Mouse (Mus musculus) lung, embryonic 14.5 days (tissue): Measurements from ENCODE around the gene Snd1. TPM values are rescaled to one million over a fixed set of nuclear protein-coding genes. Genes with fewer than 3 reads are reported as not detected.

ENCODE experiments used
- ATAC-seq: fragments of 200-750 bp; cut with Nextera tagmentation; 2 replicates; pipeline ENCODE4 v1.8.0; 2017; ENCODE audit warnings: mild to moderate bottlenecking, moderate TSS enrichment, moderate library complexity; ENCODE audit not compliant: insufficient read depth
- DNase-seq: peaks from one replicate; pipeline ENCODE4 v3.0.0-alpha.2; 2015
- H3K27ac ChIP-seq: fragments of 300-500 bp; sonication (generic); 2 replicates; pipeline ENCODE4 v1.5.1; 2014; ENCODE audit warnings: low read depth, mild to moderate bottlenecking, moderate library complexity
- H3K27me3 ChIP-seq: fragments of 300-500 bp; sonication (generic); 2 replicates; pipeline ENCODE4 v1.6.1; 2014; ENCODE audit warnings: low read length, control low read depth; ENCODE audit not compliant: insufficient read depth
- H3K36me3 ChIP-seq: fragments of 300-500 bp; sonication (generic); 2 replicates; pipeline ENCODE4 v1.6.1; 2014; ENCODE audit warnings: control low read depth; ENCODE audit not compliant: insufficient read depth
- H3K4me1 ChIP-seq: fragments of 300-500 bp; sonication (generic); 2 replicates; pipeline ENCODE4 v1.6.1; 2014; ENCODE audit warnings: antibody characterized with exemption, control low read depth; ENCODE audit not compliant: insufficient read depth
- H3K4me2 ChIP-seq: fragments of 300-500 bp; sonication (generic); 2 replicates; pipeline ENCODE4 v1.6.1; 2014; ENCODE audit warnings: mild to moderate bottlenecking
- H3K4me3 ChIP-seq: fragments of 300-500 bp; sonication (generic); 2 replicates; pipeline ENCODE4 v1.5.1; 2014; ENCODE audit warnings: low read depth, low read length
- H3K9ac ChIP-seq: fragments of 300-500 bp; sonication (generic); 2 replicates; pipeline ENCODE4 v1.6.1; 2014
- H3K9me3 ChIP-seq: fragments of 300-500 bp; sonication (generic); 2 replicates; pipeline ENCODE4 v1.6.1; 2016; ENCODE audit warnings: low read depth, low read length, control low read depth
- CTCF ChIP-seq: IDR thresholded peaks from 2 replicates; pipeline ENCODE4 v1.5.1; 2016; ENCODE audit warnings: antibody characterized with exemption, low read depth
- WGBS: fragments of 180-500 bp; shearing (Covaris S2); extraction: QIAGEN DNeasy Blood & Tissue Kit; methylation state at CpG from one replicate; pipeline ENCODE4 v1.1.7; 2014; 5-methylcytosine and 5-hydroxymethylcytosine counted together
- polyA plus RNA-seq: library from polyadenylated mRNA; unstranded; fragments of >200 nt; fragmentation: Nextera tagmentation; extraction: Ambion mirVana; gene quantifications from 2 replicates; pipeline ENCODE4 v1.2.1, GENCODE M21; 2014

Snd1 gene
- polyA plus RNA-seq, 1 experiment from 2014 or later = 145 TPM

- Histone ChIP-seq H3K36me3 (peaks cover 15% of the 10 kb centered on the region), H3K27me3 (no peaks in the 10 kb centered on the region), H3K4me3 (no peak overlapping the region), H3K9ac (no peak overlapping the region), H3K4me2 (no peak overlapping the region), H3K4me1 (peaks cover 10% of the 10 kb centered on the region), H3K9me3 (no peaks in the 10 kb centered on the region), H3K27ac (no peak overlapping the region)
- ATAC-seq (0 out of 2 replicates have a peak, but pooled peaks have one; percentile 28), DNase-seq (peak; percentile 43)
- WGBS = 17% methylated on average over 6 of the region's 6 CpGs
- no peak for TF ChIP-seq CTCF
Observed at GRCm38 (mm10) chr6:28704612-28705011, 229.7 kb downstream of the Snd1 start.

DNA sequence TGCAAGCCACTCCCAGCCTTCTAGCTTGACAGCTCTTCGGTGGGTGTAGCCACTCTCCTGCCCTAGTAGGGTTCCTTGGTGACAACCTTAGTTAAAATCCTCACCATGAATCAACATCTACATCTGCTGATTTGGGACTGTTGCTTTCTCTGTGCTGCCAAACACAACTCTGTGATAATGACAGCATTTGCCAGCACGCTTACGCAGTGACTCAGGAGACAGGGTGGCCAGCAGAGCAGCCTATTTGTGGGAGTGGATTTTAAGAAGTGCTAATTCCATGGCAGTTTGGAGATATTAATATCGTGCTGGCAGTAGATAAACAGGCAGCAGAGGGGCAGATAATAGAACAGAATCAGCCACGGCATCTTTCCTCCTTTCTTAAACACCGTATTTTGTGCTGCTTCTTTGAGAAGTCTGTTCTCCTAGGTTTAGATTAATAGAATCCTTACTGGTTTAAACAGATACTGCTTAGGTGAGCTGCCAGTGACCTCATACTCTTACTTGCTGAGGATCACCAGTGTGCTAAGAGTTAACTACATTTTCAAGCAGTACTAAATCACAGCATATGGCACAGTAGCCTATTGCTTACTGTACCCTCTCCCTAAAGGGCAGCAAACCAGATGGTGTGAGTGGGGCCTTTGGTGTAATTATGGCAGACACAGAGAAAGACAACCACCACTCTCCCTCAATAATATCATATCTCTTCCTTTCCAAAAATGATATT lies 230.6 kb downstream of the Snd1 start:
- H3K36me3 ChIP-seq = peaks cover 18% of the 10 kb centered on the region
- H3K4me2 ChIP-seq = no peak overlapping the region
- H3K4me3 ChIP-seq = no peak overlapping the region
- no peak for TF ChIP-seq CTCF
- H3K27me3 ChIP-seq = no peaks in the 10 kb centered on the region
- H3K9ac ChIP-seq = no peak overlapping the region
- peaks cover 10% of the 10 kb centered on the region for H3K4me1 ChIP-seq
- WGBS = 57% methylated on average over 6 of the region's 6 CpGs
- no peak for DNase-seq
- ATAC-seq = no peak
- H3K27ac ChIP-seq = no peak overlapping the region
- no peaks in the 10 kb centered on the region for H3K9me3 ChIP-seq

DNA sequence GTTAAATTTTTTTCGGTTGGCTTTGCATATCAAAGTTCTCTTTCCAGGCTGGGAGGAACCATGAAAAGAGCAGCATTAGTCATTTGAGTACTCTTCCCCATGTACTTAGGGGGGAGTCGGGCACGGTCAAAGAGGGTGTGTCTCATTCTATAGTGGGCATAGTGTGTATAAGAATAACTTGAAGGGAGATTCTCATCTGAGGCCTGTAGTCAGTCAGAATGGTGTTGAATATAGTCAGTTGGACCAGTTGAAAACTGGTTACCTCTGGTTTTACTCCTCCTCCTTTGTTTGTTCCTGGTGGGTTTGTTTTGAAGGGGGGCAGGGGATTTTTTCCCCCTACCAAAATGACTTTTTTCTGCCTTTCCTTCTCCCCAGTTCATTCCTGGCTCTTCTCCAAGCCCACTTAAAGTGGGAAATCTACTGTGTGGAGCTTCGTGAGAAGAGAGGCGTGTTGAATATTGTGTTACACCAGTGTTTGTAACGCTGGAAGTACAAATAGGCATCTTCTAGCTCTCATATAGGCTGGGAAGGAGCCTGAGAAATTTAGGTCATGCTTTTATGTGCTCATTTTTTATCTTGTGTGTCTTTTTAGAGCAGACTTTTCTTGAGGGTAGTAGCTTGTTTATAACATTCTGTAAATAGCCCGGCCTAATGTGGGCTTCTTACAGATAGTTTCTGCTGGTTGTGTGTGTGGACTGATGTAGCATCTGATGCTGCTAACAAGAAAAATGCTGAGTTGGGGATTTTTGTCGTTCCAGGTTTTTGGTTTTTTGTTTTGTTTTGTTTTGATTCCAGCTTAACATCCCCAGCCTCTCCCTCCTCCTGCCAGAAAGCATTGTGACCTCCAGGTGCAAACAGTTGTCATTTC lies 231.4 kb downstream of the Snd1 start:
- Histone ChIP-seq H3K27me3 (no peaks in the 10 kb centered on the region), H3K9me3 (no peaks in the 10 kb centered on the region), H3K27ac (no peak overlapping the region), H3K36me3 (peaks cover 21% of the 10 kb centered on the region), H3K4me3 (no peak overlapping the region), H3K4me1 (peaks cover 10% of the 10 kb centered on the region), H3K9ac (no peak overlapping the region), H3K4me2 (no peak overlapping the region)
- no peak for ATAC-seq
- peak; percentile 52 for DNase-seq
- 48% methylated on average over 8 of the region's 8 CpGs for WGBS
- no peak for TF ChIP-seq CTCF

- TF ChIP-seq CTCF = no peak
- no peak overlapping the region for H3K4me3 ChIP-seq
- no peak overlapping the region for H3K4me2 ChIP-seq
- H3K27ac ChIP-seq = no peak overlapping the region
- H3K9me3 ChIP-seq = no peaks in the 10 kb centered on the region
- DNase-seq (no peak), ATAC-seq (no peak)
- H3K9ac ChIP-seq = no peak overlapping the region
- H3K36me3 ChIP-seq = peaks cover 21% of the 10 kb centered on the region
- WGBS = 46% methylated on average over 12 of the region's 12 CpGs
- peaks cover 10% of the 10 kb centered on the region for H3K4me1 ChIP-seq
- no peaks in the 10 kb centered on the region for H3K27me3 ChIP-seq
Observed at GRCm38 (mm10) chr6:28706976-28707592, 232.1 kb downstream of the Snd1 start.

DNA sequence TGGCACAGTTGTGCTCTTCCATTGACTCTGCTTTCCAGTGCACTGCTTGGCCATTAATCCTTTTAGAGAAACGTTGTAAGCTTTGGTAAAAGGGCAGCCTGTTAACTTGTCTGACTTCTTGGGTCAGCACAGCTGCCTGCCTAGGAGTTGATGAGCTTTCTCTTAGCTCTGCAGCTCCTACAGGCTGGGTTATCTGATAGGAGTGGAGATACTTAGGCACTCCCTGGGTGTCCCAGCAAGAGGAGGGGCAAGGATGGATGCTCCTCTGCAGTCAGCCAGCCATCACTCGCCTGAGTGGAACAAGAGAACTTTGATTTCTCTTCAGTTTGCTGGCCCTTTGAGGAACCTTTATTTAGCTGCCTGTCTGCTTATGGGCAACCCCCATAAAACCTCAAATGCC lies 235.1 kb downstream of the Snd1 start:
- TF ChIP-seq CTCF = no peak
- Histone ChIP-seq H3K27me3 (no peaks in the 10 kb centered on the region), H3K9me3 (no peaks in the 10 kb centered on the region), H3K4me2 (no peak overlapping the region), H3K27ac (no peak overlapping the region), H3K4me3 (no peak overlapping the region), H3K9ac (no peak overlapping the region), H3K4me1 (peaks cover 10% of the 10 kb centered on the region), H3K36me3 (peaks cover 21% of the 10 kb centered on the region)
- 21% methylated on average over 2 of the region's 2 CpGs for WGBS
- DNase-seq (no peak), ATAC-seq (no peak)

DNA sequence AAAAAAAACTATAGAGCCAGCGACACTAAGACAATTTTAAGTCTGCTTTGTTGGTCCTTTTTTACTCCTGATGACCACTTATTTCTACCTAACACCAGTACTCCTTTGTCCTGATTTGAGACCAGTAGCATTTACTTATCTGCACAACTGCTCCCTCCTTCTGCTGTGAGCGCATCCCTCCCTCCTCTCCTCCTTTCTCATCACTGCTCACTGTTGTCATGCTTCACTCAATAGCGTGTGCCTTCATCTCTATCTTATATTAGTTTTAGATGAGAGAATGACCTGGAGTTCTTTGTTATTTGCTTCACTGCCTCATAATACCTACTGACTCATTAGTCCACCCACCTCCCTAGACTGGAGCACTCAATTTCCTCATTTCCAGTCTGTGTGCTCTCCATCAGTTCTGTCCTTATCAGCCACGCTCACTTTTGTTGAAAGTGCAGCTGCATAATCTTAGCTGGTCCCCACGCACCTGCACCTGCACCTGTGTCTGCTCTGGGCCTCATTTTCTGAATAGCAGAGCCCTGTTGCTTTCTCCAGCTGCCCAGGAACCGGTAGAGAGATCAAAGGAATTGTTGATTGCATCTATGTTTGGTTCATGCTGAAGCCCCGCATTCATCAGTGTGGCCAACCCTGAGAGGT lies 242.4 kb downstream of the Snd1 start:
- DNase-seq (no peak), ATAC-seq (no peak)
- TF ChIP-seq CTCF = no peak
- WGBS = 48% methylated on average over 7 of the region's 7 CpGs
- Histone ChIP-seq H3K4me3 (no peak overlapping the region), H3K27me3 (no peaks in the 10 kb centered on the region), H3K4me1 (no peaks in the 10 kb centered on the region), H3K36me3 (no peaks in the 10 kb centered on the region), H3K9ac (no peak overlapping the region), H3K9me3 (no peaks in the 10 kb centered on the region), H3K27ac (no peak overlapping the region), H3K4me2 (no peak overlapping the region)
